Mouse (Mus musculus) thymus, adult 2 months (tissue): ENCODE data around the gene Zfp786.

ENCODE experiments used
- CTCF ChIP-seq: fragments of 200-500 bp; IDR thresholded peaks from 2 replicates; pipeline ENCODE4 v1.5.1; 2012; ENCODE audit warnings: mild to moderate bottlenecking, control low read depth, low read length, moderate library complexity, borderline replicate concordance; ENCODE audit not compliant: control insufficient read depth, poor library complexity, insufficient read depth; ENCODE audit errors: extremely low read depth
- POLR2A ChIP-seq: fragments of 200-500 bp; IDR thresholded peaks from 2 replicates; pipeline ENCODE4 v1.6.1; 2012; ENCODE audit warnings: mild to moderate bottlenecking, low read length, control low read depth, moderate library complexity; ENCODE audit not compliant: control insufficient read depth, poor library complexity, insufficient read depth; ENCODE audit errors: extremely low read depth

GRCm38 (mm10) chr6:47877058-47877457 is 46.4 kb upstream of the Zfp786 start, which contains the start of gene Zfp282:
- TF ChIP-seq CTCF (no peak), POLR2A (no peak)
